Mouse (Mus musculus) embryonic fibroblast, embryonic 13.5 days (primary cell): ENCODE results near the gene Yars.

Experiments
- CTCF ChIP-seq: IDR thresholded peaks from 2 replicates; pipeline ENCODE4 v1.5.1; 2011; ENCODE audit warnings: mild to moderate bottlenecking, control low read depth, low read length, moderate library complexity, borderline replicate concordance; ENCODE audit not compliant: insufficient read depth
- POLR2A ChIP-seq: IDR thresholded peaks from 2 replicates; pipeline ENCODE4 v1.6.1; 2011; ENCODE audit warnings: low read depth, mild to moderate bottlenecking, control low read depth, low read length, moderate library complexity

- TF ChIP-seq POLR2A (no peak), CTCF (no peak)
Observed at GRCm38 (mm10) chr4:129241898-129242297, 52.3 kb downstream of the Yars start.
